Mouse (Mus musculus) embryonic facial prominence, embryonic 12.5 days (tissue): ENCODE results near the gene Ptma. TPM values are rescaled to one million over a fixed set of nuclear protein-coding genes. Genes with fewer than 3 reads are reported as not detected.

ENCODE experiments used
- ATAC-seq: fragments of 200-750 bp; cut with Nextera tagmentation; 2 replicates; pipeline ENCODE4 v1.8.0; 2017; ENCODE audit not compliant: insufficient number of reproducible peaks, insufficient read depth, low FRiP score, low TSS enrichment
- H3K27ac ChIP-seq: fragments of 300-500 bp; sonication (generic); 2 replicates; pipeline ENCODE4 v1.5.1; 2016; ENCODE audit warnings: mild to moderate bottlenecking
- H3K27me3 ChIP-seq: fragments of 300-500 bp; sonication (generic); 2 replicates; pipeline ENCODE4 v1.6.1; 2016; ENCODE audit warnings: mild to moderate bottlenecking, moderate library complexity
- H3K36me3 ChIP-seq: fragments of 300-500 bp; sonication (generic); 2 replicates; pipeline ENCODE4 v1.6.1; 2016; ENCODE audit warnings: mild to moderate bottlenecking
- H3K4me1 ChIP-seq: fragments of 300-500 bp; sonication (generic); 2 replicates; pipeline ENCODE4 v1.6.1; 2016
- H3K4me2 ChIP-seq: fragments of 300-500 bp; sonication (generic); replicated peaks from 2 replicates; pipeline ENCODE4 v1.6.1; 2016; ENCODE audit warnings: mild to moderate bottlenecking, moderate library complexity
- H3K4me3 ChIP-seq: fragments of 300-500 bp; sonication (generic); 2 replicates; pipeline ENCODE4 v1.5.1; 2016; ENCODE audit warnings: mild to moderate bottlenecking
- H3K9ac ChIP-seq: fragments of 300-500 bp; sonication (generic); 2 replicates; pipeline ENCODE4 v1.6.1; 2016; ENCODE audit warnings: mild to moderate bottlenecking, moderate library complexity
- H3K9me3 ChIP-seq: fragments of 300-500 bp; sonication (generic); 2 replicates; pipeline ENCODE4 v1.6.1; 2016; ENCODE audit warnings: mild to moderate bottlenecking, moderate library complexity
- WGBS: fragments of 180-500 bp; shearing (Covaris S2); methylation state at CpG from one replicate; pipeline ENCODE4 v1.1.7; 2016; 5-methylcytosine and 5-hydroxymethylcytosine counted together
- polyA plus RNA-seq: library from polyadenylated mRNA; unstranded; fragments of >200 nt; fragmentation: Nextera tagmentation; extraction: Ambion mirVana; gene quantifications from 2 replicates; pipeline ENCODE4 v1.2.1, GENCODE M21; 2016

Gene Ptma
- polyA plus RNA-seq, 1 experiment from 2014 or later, result 3,315 TPM

- Histone ChIP-seq H3K27ac (peak overlapping the region; percentile 99), H3K4me3 (peak overlapping the region; percentile 66), H3K4me2 (peak overlapping the region; percentile 68), H3K9ac (peak overlapping the region; percentile 87), H3K36me3 (no peaks in the 10 kb centered on the region; the same call in 1 of the 2 replicates), H3K27me3 (no peaks in the 10 kb centered on the region), H3K4me1 (peaks cover 10% of the 10 kb centered on the region), H3K9me3 (no peaks in the 10 kb centered on the region)
- ATAC-seq, result peak; percentile 95
- WGBS, result under 1% methylated on average over 73 of the region's 74 CpGs
Measured at GRCm38 (mm10) chr1:86487295-86487907, 39.1 kb upstream of the Ptma start.

- Histone ChIP-seq H3K36me3 (no peaks in the 10 kb centered on the region; the same call in 1 of the 2 replicates), H3K27me3 (no peaks in the 10 kb centered on the region), H3K9me3 (no peaks in the 10 kb centered on the region), H3K4me1 (peaks cover 10% of the 10 kb centered on the region), H3K9ac (peak overlapping the region; percentile 87), H3K4me2 (peak overlapping the region; percentile 68), H3K4me3 (peak overlapping the region; percentile 66), H3K27ac (peak overlapping the region; percentile 99)
- 10% methylated on average over 20 of the region's 20 CpGs for WGBS
- ATAC-seq, result no peak
Measured at GRCm38 (mm10) chr1:86487908-86488314, 38.6 kb upstream of the Ptma start.

GRCm38 (mm10) chr1:86488326-86488725 is 38.2 kb upstream of the Ptma start:
- peak overlapping the region; percentile 68 for H3K4me2 ChIP-seq
- peak overlapping the region; percentile 66 for H3K4me3 ChIP-seq
- no peaks in the 10 kb centered on the region for H3K9me3 ChIP-seq
- peak overlapping the region; percentile 99 for H3K27ac ChIP-seq
- no peaks in the 10 kb centered on the region for H3K27me3 ChIP-seq
- ATAC-seq, result no peak
- WGBS, result 72% methylated on average over 7 of the region's 7 CpGs
- peaks cover 10% of the 10 kb centered on the region for H3K4me1 ChIP-seq
- H3K36me3 ChIP-seq, result no peaks in the 10 kb centered on the region; the same call in 1 of the 2 replicates
- H3K9ac ChIP-seq, result peak overlapping the region; percentile 87

- peak overlapping the region; percentile 68 for H3K4me2 ChIP-seq
- no peaks in the 10 kb centered on the region; the same call in 1 of the 2 replicates for H3K36me3 ChIP-seq
- H3K4me1 ChIP-seq, result peaks cover 10% of the 10 kb centered on the region
- 98% methylated on average over 4 of the region's 4 CpGs for WGBS
- H3K27me3 ChIP-seq, result no peaks in the 10 kb centered on the region
- no peaks in the 10 kb centered on the region for H3K9me3 ChIP-seq
- 0 out of 2 replicates have a peak overlapping the region, but pooled peaks have one; percentile 66 for H3K4me3 ChIP-seq
- H3K27ac ChIP-seq, result peak overlapping the region; percentile 99; the same call in 1 of the 2 replicates
- ATAC-seq, result no peak
- no peak overlapping the region for H3K9ac ChIP-seq
Measured at GRCm38 (mm10) chr1:86488774-86489173, 37.8 kb upstream of the Ptma start.

GRCm38 (mm10) chr1:86489901-86490300 is 36.6 kb upstream of the Ptma start:
- Histone ChIP-seq H3K36me3 (no peaks in the 10 kb centered on the region; the same call in 1 of the 2 replicates), H3K9me3 (no peaks in the 10 kb centered on the region), H3K4me3 (no peak overlapping the region), H3K9ac (no peak overlapping the region), H3K4me2 (no peak overlapping the region), H3K4me1 (peaks cover 10% of the 10 kb centered on the region), H3K27me3 (no peaks in the 10 kb centered on the region), H3K27ac (no peak overlapping the region)
- 96% methylated on average over 4 of the region's 4 CpGs for WGBS
- ATAC-seq, result no peak

GRCm38 (mm10) chr1:86490697-86491096 is 35.8 kb upstream of the Ptma start:
- Histone ChIP-seq H3K4me3 (no peak overlapping the region), H3K4me2 (no peak overlapping the region), H3K4me1 (peaks cover 10% of the 10 kb centered on the region), H3K27me3 (no peaks in the 10 kb centered on the region), H3K9ac (no peak overlapping the region), H3K27ac (no peak overlapping the region), H3K9me3 (no peaks in the 10 kb centered on the region), H3K36me3 (no peaks in the 10 kb centered on the region; the same call in 1 of the 2 replicates)
- no peak for ATAC-seq
- 90% methylated on average over 3 of the region's 3 CpGs for WGBS

GRCm38 (mm10) chr1:86491533-86492094 is 34.9 kb upstream of the Ptma start:
- Histone ChIP-seq H3K27ac (peak overlapping the region; percentile 54; the same call in 1 of the 2 replicates), H3K4me2 (no peak overlapping the region)
- 61% methylated on average over 7 of the region's 7 CpGs for WGBS

GRCm38 (mm10) chr1:86492095-86493070 is 34.1 kb upstream of the Ptma start:
- H3K9me3 ChIP-seq, result no peaks in the 10 kb centered on the region
- peak overlapping the region; percentile 27; the same call in 1 of the 2 replicates for H3K9ac ChIP-seq
- no peaks in the 10 kb centered on the region for H3K27me3 ChIP-seq
- peak overlapping the region; percentile 54; the same call in 1 of the 2 replicates for H3K27ac ChIP-seq
- no peaks in the 10 kb centered on the region; the same call in 1 of the 2 replicates for H3K36me3 ChIP-seq
- ATAC-seq, result no peak
- H3K4me1 ChIP-seq, result peaks cover 10% of the 10 kb centered on the region
- no peak overlapping the region for H3K4me2 ChIP-seq
- WGBS, result 68% methylated on average over 9 of the region's 9 CpGs
- no peak overlapping the region for H3K4me3 ChIP-seq

More at GRCm38 (mm10) chr1:86491533-86492094, 34.9 kb upstream of the Ptma start:
- no peaks in the 10 kb centered on the region for H3K27me3 ChIP-seq
- H3K36me3 ChIP-seq, result no peaks in the 10 kb centered on the region; the same call in 1 of the 2 replicates
- H3K4me1 ChIP-seq, result peaks cover 10% of the 10 kb centered on the region
- ATAC-seq, result no peak
- no peaks in the 10 kb centered on the region for H3K9me3 ChIP-seq
- no peak overlapping the region for H3K4me3 ChIP-seq
- H3K9ac ChIP-seq, result peak overlapping the region; percentile 27; the same call in 1 of the 2 replicates

- Histone ChIP-seq H3K36me3 (no peaks in the 10 kb centered on the region; the same call in 1 of the 2 replicates), H3K4me3 (no peak overlapping the region), H3K27me3 (no peaks in the 10 kb centered on the region), H3K27ac (no peak overlapping the region; the same call in 1 of the 2 replicates), H3K4me2 (no peak overlapping the region), H3K9ac (no peak overlapping the region), H3K9me3 (no peaks in the 10 kb centered on the region), H3K4me1 (peaks cover 6% of the 10 kb centered on the region)
- ATAC-seq, result no peak
- WGBS, result 63% methylated on average over 3 of the region's 3 CpGs
Measured at GRCm38 (mm10) chr1:86493783-86494182, 32.7 kb upstream of the Ptma start.

GRCm38 (mm10) chr1:86496340-86496739 is 30.2 kb upstream of the Ptma start:
- H3K27me3 ChIP-seq, result no peaks in the 10 kb centered on the region
- peaks cover 11% of the 10 kb centered on the region for H3K4me1 ChIP-seq
- no peak overlapping the region for H3K9ac ChIP-seq
- no peak for ATAC-seq
- no peaks in the 10 kb centered on the region for H3K36me3 ChIP-seq
- H3K9me3 ChIP-seq, result no peaks in the 10 kb centered on the region
- 91% methylated on average over 4 of the region's 4 CpGs for WGBS
- H3K27ac ChIP-seq, result no peak overlapping the region
- no peak overlapping the region for H3K4me2 ChIP-seq
- no peak overlapping the region for H3K4me3 ChIP-seq

- ATAC-seq, result no peak
- Histone ChIP-seq H3K27ac (no peak overlapping the region), H3K27me3 (no peaks in the 10 kb centered on the region), H3K4me2 (no peak overlapping the region), H3K9me3 (no peaks in the 10 kb centered on the region), H3K4me3 (no peak overlapping the region), H3K36me3 (no peaks in the 10 kb centered on the region), H3K9ac (no peak overlapping the region), H3K4me1 (peaks cover 15% of the 10 kb centered on the region)
- WGBS, result 86% methylated on average over 5 of the region's 5 CpGs
Measured at GRCm38 (mm10) chr1:86497361-86497760, 29.2 kb upstream of the Ptma start.
